Mouse (Mus musculus): ENCODE measurements around the gene Asic4. TPM values are rescaled to one million over a fixed set of nuclear protein-coding genes. Genes with fewer than 3 reads are reported as not detected.

The Asic4 gene
- total and polyA plus RNA-seq, 2 experiments from 2014 or later = 0.04 TPM; not detected in 1

DNA sequence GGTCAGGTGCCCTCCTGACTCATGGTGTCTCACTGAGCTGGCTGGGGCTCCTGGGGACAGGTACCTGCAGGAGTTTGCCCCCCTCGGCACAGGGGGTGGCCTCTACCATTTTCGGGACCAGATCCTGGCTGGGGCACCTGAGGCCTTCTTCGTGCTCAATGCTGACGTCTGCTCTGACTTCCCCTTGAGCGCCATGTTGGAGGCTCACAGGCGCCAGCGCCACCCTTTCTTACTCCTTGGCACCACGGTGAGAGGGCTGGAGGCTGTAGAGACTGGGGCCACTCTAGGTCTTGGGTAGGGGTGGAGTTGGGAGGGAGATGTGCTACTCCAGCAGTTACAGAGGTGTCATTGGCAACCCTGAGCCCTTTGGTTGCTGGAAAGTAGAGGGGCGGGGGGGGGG lies 11.5 kb upstream of the Asic4 start:
- WGBS = 82% methylated on average over 8 of the region's 9 CpGs
- TF ChIP-seq CTCF (IDR thresholded peaks at IDR 0.05; ENCODE audit: low read depth) (no peak), EP300 (IDR thresholded peaks at IDR 0.05; ENCODE audit: low read depth) (no peak)
- peaks cover 8% of the 10 kb centered on the region; the same call in 1 of the 2 replicates for H3K36me3 ChIP-seq (replicated peaks; ENCODE audit: control insufficient read depth, insufficient read depth, low read length)
- 0 out of 2 replicates have a peak, but pooled peaks cover 8% of the 10 kb centered on the region for H3K4me1 ChIP-seq (ENCODE audit: control insufficient read depth, insufficient read depth)
- no peak for DNase-seq (ENCODE audit: low spot score)
- H3K4me2 ChIP-seq (ENCODE audit: low read depth, low read length) = no peak overlapping the region
- H3K9ac ChIP-seq (replicated peaks; ENCODE audit: low read depth, low read length) = no peak overlapping the region
- H3K27ac ChIP-seq (ENCODE audit: low read depth) = no peak overlapping the region
- no peaks in the 10 kb centered on the region for H3K27me3 ChIP-seq (ENCODE audit: control insufficient read depth, insufficient read depth, low read length)
- H3K9me3 ChIP-seq (replicated peaks; ENCODE audit: control insufficient read depth, low read length) = no peaks in the 10 kb centered on the region
- no peak overlapping the region for H3K4me3 ChIP-seq (ENCODE audit: low read depth, low read length)
- no peak for ATAC-seq (ENCODE audit: insufficient read depth, low read depth)

DNA sequence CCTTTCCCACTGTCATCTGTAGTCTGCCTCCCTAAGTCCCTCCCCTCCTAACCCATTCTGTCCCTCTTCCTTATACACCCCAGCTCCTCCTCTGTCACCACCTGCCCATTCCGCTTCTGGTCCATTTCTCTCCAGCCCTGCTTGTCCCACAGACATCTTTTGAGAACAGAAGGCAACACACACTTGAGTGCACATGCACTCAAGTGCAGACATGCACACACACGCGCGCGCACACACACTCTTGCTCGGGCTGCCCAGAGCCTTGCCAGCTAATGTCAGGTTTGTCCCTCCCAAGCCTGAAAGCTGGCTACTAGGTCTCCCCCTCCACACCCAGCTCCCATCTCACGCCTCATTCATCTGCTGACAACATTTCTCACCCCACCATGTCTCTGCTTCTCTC lies 9.6 kb upstream of the Asic4 start:
- no peak overlapping the region for H3K4me3 ChIP-seq (ENCODE audit: low read depth, low read length)
- H3K9ac ChIP-seq (replicated peaks; ENCODE audit: low read depth, low read length) = no peak overlapping the region
- H3K4me2 ChIP-seq (ENCODE audit: low read depth, low read length) = no peak overlapping the region
- ATAC-seq (ENCODE audit: insufficient read depth, low read depth) (no peak), DNase-seq (ENCODE audit: low spot score) (no peak)
- peaks cover 8% of the 10 kb centered on the region; the same call in 1 of the 2 replicates for H3K36me3 ChIP-seq (replicated peaks; ENCODE audit: control insufficient read depth, insufficient read depth, low read length)
- 94% methylated on average over 7 of the region's 7 CpGs for WGBS
- H3K4me1 ChIP-seq (ENCODE audit: control insufficient read depth, insufficient read depth) = peaks cover 12% of the 10 kb centered on the region
- no peaks in the 10 kb centered on the region for H3K9me3 ChIP-seq (replicated peaks; ENCODE audit: control insufficient read depth, low read length)
- H3K27ac ChIP-seq (ENCODE audit: low read depth) = no peak overlapping the region
- TF ChIP-seq EP300 (IDR thresholded peaks at IDR 0.05; ENCODE audit: low read depth) (no peak), CTCF (IDR thresholded peaks at IDR 0.05; ENCODE audit: low read depth) (no peak)
- peaks cover 6% of the 10 kb centered on the region; the same call in 1 of the 2 replicates for H3K27me3 ChIP-seq (ENCODE audit: control insufficient read depth, insufficient read depth, low read length)

DNA sequence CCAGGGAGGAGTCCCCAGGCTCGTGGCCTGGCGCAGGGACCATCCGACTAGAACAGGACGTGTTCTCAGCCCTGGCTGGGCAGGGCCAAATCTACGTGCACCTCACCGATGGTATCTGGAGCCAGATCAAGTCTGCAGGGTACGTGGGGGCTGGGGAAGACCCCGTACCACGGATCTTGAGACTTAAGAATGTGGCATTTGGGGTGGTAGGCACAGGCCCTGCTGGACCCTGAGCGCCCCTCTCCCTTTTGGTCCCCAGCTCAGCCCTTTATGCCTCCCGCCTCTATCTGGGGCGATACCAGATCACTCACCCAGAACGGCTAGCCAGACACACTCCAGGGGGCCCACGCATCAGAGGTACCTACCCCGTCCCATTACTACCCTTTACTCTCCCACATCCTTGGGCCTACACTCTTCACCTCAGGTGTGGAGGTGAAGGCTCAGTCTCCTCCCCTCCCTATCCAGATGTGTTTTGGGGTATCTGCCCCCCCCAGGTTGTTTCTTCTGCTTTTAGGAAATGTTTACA lies 8.7 kb upstream of the Asic4 start:
- H3K27me3 ChIP-seq (ENCODE audit: control insufficient read depth, insufficient read depth, low read length) = peaks cover 11% of the 10 kb centered on the region; the same call in 1 of the 2 replicates
- 88% methylated on average over 15 of the region's 15 CpGs for WGBS
- H3K4me3 ChIP-seq (ENCODE audit: low read depth, low read length) = no peak overlapping the region
- H3K27ac ChIP-seq (ENCODE audit: low read depth) = no peak overlapping the region
- no peak for ATAC-seq (ENCODE audit: insufficient read depth, low read depth)
- peaks cover 11% of the 10 kb centered on the region for H3K4me1 ChIP-seq (ENCODE audit: control insufficient read depth, insufficient read depth)
- H3K9me3 ChIP-seq (replicated peaks; ENCODE audit: control insufficient read depth, low read length) = no peaks in the 10 kb centered on the region
- H3K36me3 ChIP-seq (replicated peaks; ENCODE audit: control insufficient read depth, insufficient read depth, low read length) = peaks cover 8% of the 10 kb centered on the region; the same call in 1 of the 2 replicates
- TF ChIP-seq CTCF (IDR thresholded peaks at IDR 0.05; ENCODE audit: low read depth) (no peak), EP300 (IDR thresholded peaks at IDR 0.05; ENCODE audit: low read depth) (no peak)
- H3K9ac ChIP-seq (replicated peaks; ENCODE audit: low read depth, low read length) = no peak overlapping the region
- DNase-seq (ENCODE audit: low spot score) = no peak
- no peak overlapping the region for H3K4me2 ChIP-seq (ENCODE audit: low read depth, low read length)

DNA sequence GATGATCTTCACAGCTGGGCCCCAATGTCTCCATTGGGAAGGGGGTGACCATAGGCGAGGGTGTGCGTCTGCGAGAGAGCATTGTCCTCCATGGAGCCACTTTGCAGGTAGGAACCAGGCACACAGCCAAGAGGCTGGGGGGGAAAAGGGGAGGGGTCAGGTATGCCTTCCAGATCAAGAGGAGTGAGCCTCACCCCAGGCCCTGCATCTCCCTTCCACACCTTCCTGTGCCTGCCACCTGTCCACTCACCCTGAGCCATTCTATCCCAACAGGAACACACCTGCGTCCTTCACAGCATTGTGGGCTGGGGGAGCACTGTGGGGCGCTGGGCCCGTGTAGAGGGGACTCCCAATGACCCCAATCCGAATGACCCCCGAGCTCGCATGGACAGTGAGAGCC lies 8.1 kb upstream of the Asic4 start:
- TF ChIP-seq CTCF (IDR thresholded peaks at IDR 0.05; ENCODE audit: low read depth) = no peak
- no peak for TF ChIP-seq EP300 (IDR thresholded peaks at IDR 0.05; ENCODE audit: low read depth)
- 89% methylated on average over 9 of the region's 9 CpGs for WGBS
- Histone ChIP-seq H3K9me3 (replicated peaks; ENCODE audit: control insufficient read depth, low read length) (no peaks in the 10 kb centered on the region), H3K9ac (replicated peaks; ENCODE audit: low read depth, low read length) (no peak overlapping the region), H3K27ac (ENCODE audit: low read depth) (no peak overlapping the region), H3K36me3 (replicated peaks; ENCODE audit: control insufficient read depth, insufficient read depth, low read length) (peaks cover 8% of the 10 kb centered on the region; the same call in 1 of the 2 replicates), H3K4me2 (ENCODE audit: low read depth, low read length) (no peak overlapping the region), H3K4me1 (ENCODE audit: control insufficient read depth, insufficient read depth) (peaks cover 12% of the 10 kb centered on the region), H3K4me3 (ENCODE audit: low read depth, low read length) (no peak overlapping the region), H3K27me3 (ENCODE audit: control insufficient read depth, insufficient read depth, low read length) (peaks cover 17% of the 10 kb centered on the region; the same call in 1 of the 2 replicates)
- ATAC-seq (ENCODE audit: insufficient read depth, low read depth) (no peak), DNase-seq (ENCODE audit: low spot score) (no peak)

DNA sequence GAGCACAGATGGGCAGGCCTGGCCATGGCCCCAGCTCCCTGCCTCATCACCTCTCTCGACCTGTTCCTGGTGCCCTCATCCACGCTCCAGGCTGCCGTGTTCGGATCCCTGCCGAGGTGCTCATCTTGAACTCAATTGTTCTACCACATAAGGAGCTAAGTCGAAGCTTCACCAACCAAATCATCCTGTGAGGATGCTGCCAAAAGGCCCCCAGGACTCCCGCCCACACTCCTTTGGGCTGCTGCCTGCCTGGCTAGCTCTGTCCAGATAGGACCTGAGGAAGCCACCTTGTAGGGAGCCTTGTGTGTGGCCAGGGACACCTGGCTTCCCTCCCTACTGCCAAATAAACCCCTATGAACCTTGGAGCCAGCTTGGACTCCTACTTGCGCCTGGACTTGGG lies 7.4 kb upstream of the Asic4 start:
- ATAC-seq (ENCODE audit: insufficient read depth, low read depth) = no peak
- no peak for DNase-seq (ENCODE audit: low spot score)
- Histone ChIP-seq H3K9ac (replicated peaks; ENCODE audit: low read depth, low read length) (no peak overlapping the region), H3K27ac (ENCODE audit: low read depth) (no peak overlapping the region), H3K4me1 (ENCODE audit: control insufficient read depth, insufficient read depth) (peaks cover 17% of the 10 kb centered on the region), H3K4me2 (ENCODE audit: low read depth, low read length) (no peak overlapping the region), H3K4me3 (ENCODE audit: low read depth, low read length) (no peak overlapping the region), H3K27me3 (ENCODE audit: control insufficient read depth, insufficient read depth, low read length) (peaks cover 23% of the 10 kb centered on the region), H3K9me3 (replicated peaks; ENCODE audit: control insufficient read depth, low read length) (no peaks in the 10 kb centered on the region), H3K36me3 (replicated peaks; ENCODE audit: control insufficient read depth, insufficient read depth, low read length) (peaks cover 8% of the 10 kb centered on the region; the same call in 1 of the 2 replicates)
- 72% methylated on average over 8 of the region's 8 CpGs for WGBS
- TF ChIP-seq EP300 (IDR thresholded peaks at IDR 0.05; ENCODE audit: low read depth) (no peak), CTCF (IDR thresholded peaks at IDR 0.05; ENCODE audit: low read depth) (no peak)
